Mouse (Mus musculus) 416B (cell line): Measurements from ENCODE around the gene Fras1.

Experiments
- DNase-seq: peaks from one replicate; pipeline ENCODE4 v3.0.0; 2011; ENCODE audit warnings: low read depth

Fras1 gene

DNA sequence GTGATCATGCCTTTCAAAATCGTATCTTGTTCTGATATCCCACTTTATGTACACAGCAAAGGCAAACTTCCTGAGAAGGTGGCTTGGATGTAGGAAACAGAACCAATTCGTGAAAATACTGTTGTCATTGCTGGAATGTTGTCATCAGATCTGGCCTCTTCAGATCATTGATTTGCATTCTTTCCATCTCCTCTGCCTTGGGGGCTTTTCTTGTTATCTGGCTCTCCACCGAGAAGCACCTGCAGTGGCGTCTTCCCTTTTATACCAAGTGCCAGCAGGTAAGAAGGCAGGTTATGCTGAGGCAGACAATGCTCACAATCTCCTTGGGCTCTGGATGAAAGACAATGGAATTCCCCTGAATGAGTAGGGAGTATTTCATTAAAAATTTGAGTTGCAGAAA, 108.3 kb downstream of the Fras1 start:
- DNase-seq = no peak

DNA sequence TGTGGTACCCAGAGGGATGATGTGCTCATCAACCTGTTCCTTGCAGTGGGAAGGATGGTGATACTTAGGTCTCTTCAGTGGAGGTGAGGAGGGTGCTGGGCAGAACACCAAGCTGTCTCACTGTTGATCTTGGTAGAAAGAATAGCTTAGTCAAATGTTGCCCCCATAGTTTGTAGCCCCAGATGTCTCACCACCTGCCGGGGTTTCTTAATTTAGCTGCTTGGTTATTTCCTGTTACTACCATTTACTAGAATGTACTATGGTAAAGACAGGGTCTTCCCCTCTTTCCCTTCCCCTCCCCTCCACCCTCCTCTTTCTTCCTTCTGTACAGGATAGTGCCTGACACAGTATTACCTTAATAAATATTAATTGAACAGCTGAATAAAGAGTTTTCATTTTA, 118.7 kb downstream of the Fras1 start:
- no peak for DNase-seq

- DNase-seq = no peak
Observed at GRCm38 (mm10) chr5:96494502-96495292, 120.9 kb downstream of the Fras1 start.

DNA sequence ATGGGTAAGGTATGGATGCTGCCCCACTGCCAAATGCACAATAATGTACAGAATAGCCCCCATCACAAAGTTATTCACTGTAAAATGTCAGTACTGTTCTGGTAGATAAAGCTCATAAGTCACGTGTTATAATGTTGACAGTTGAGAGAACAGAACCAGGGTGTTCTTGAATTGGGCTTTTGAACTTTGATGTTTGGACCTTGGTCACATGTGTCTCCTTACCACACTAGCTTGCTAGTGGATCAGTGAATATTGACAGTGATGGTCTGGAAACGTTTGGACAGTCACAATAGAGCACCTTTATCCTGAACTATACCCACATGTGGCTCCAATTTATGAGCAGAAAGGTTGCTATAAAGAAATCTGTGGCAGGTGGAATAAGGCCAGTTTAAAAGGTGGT, 124.3 kb downstream of the Fras1 start:
- DNase-seq = no peak

GRCm38 (mm10) chr5:96501783-96502182, 128.0 kb downstream of the Fras1 start:
- DNase-seq = no peak

DNA sequence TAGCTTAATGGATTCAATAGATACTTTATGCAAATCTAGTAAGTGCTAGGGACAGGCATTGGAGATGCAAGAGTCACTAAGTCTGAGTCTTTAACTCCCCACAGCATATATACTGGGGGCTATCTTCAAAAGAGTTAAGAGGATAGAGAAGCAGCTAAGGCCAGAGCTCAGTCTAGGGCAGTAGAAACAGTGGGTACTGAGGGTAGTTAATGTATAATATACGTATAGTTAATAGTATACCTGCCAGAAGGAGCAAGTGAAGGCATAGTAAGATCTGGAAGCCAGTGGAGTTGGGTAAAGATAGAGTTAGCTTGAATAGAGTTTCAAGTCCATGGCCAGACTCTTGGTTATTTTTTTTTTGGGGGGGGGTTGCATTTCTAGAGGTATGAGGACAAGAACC, 128.6 kb downstream of the Fras1 start:
- no peak for DNase-seq

GRCm38 (mm10) chr5:96511005-96511404, 137.2 kb downstream of the Fras1 start:
- no peak for DNase-seq

- DNase-seq = no peak
Observed at GRCm38 (mm10) chr5:96513327-96513726, 139.6 kb downstream of the Fras1 start.

DNA sequence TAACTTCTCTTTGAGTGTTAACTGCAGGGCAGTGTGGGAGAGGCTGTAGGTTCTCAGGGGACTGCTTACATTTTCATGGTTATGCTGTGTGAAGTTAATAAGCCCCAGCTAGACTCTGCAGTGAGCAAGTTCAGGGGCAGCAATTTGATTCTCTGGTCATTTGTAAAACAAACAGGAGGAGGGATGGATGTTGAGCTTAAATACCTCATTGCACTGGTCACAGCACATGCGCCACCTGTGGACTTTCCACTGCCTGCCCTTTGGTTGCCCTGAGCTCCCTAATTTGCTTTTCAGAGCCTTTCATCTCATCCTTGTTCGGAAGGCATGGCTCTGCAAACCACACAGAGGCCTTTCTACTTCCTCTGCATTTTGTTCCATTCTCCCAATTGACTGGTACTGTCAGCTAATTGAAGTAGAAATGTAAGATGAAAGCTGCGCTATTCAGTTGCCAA, 142.1 kb downstream of the Fras1 start:
- DNase-seq = no peak

GRCm38 (mm10) chr5:96516329-96516728, 142.6 kb downstream of the Fras1 start:
- DNase-seq = no peak

DNA sequence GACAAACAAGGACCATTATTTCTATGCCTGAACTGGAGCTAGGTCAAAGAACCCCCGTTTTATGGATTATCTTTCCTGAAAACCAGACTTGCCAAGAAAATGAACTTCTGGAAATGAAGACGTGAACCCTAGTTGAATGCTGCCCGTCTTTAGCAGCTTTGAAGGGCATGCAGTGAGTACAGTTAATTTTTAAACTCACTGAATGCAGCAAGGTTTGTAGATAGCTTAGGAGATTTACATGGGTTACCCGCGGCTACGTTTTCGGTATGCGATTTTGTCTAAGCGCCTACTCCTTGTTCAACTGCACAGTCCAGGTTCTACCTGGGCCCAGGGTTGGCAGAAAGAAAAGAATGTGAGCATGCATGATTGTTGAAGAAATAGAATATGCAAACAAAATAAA, 147.8 kb downstream of the Fras1 start:
- no peak for DNase-seq

DNA sequence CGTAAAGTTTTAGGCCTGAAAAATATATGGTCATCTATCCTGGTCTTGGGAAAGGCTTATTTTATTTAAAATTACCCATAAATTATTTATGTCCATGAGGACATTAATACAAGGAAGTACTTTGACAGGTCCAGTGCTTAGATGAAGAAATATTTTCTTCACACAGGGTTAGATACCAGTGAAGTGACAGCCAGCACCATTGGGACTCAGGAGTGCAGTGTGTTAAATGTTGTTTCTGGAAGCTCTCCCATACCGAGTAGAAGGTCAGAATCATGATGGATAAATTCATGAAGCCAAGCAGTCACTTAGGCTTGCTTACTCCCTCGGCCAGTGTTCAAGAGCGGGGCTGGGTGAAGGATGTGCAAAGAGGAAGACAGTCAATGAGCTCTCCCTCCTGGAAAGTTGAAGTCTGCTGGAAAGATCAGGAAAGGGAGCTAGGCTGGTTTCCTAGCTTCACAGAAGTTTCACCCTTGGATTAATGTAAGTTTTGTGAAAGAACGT, 149.2 kb downstream of the Fras1 start:
- DNase-seq = no peak

GRCm38 (mm10) chr5:96528296-96528695, 154.5 kb downstream of the Fras1 start:
- no peak for DNase-seq

DNA sequence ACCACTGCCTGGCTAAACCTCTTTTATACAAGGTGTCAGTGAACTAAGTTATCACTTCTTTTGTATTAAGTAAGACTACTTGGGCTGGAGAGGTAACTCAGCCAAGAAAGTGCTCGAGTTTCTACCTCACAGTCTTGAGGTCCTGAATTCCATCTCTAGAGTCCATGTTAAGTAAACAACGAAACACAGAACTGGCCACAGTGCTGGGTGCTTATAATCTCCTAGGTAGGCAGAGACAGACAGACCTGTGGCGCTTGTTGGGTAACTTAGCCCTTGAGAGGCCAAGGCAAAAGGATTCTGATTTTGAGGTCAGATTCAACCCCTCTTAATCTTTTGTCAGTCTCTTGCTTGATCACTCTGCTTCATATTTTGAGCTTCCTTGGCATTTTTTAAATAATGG, 156.8 kb downstream of the Fras1 start:
- no peak for DNase-seq

GRCm38 (mm10) chr5:96531962-96532361, 158.2 kb downstream of the Fras1 start:
- peak; percentile 3 for DNase-seq

DNA sequence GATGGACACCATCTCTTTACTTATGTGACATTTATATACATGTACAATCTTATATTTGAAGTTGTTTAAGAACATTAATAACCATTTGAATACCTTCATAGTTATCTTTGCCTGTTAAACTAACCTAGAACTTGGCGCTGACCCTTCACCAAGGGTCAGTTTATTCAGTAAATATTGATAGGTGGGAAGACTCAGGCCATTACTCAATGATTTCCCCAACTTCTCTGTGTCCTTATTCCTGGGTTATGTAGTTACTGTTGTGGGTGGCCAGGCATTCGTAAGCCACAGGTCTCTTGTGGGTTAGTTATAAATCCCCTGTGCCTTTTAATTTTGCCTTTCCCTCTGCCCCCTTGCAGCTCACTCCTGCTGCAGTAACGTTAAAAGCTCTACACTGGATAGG, 162.8 kb downstream of the Fras1 start:
- DNase-seq = no peak

DNA sequence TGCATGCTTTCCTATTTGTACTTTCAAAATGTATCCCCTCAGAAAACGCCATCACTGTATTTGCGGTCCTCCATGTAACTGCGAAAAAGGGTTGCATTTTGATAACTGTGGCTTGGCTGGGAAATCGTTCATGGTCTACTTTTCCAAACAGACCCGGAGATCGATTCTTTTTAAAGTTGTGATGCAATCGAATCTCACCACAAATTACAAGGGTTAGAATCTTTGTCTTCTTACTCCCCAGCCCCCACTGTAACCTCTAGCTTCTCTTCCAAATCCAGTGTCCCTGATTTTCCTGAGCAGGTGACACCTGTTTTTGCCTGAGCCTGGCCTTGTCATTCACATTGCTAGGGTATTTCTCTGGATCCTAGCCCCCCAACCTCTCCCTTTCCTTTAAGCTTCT, 163.2 kb downstream of the Fras1 start:
- DNase-seq = no peak

DNA sequence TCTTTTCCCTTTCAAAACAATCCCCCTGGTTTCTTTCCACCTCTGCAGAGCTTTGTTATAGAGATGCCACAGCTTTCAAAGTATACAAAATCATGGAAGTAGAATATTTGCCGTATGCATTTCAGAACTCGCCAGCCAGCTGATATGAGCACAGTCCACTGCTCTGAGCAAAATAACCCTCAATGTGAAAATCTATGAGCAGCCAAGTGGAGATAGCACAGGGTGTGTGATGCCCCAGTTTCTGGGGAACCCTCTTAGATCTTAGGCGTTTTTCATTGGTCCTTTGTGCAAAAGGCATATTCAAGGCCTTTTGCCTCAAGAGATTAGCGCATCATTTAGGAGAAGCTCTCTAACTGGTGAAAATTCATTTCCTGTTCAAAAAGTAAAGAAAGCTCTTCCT, 170.4 kb downstream of the Fras1 start:
- no peak for DNase-seq

- DNase-seq = no peak
Observed at GRCm38 (mm10) chr5:96545994-96546393, 172.2 kb downstream of the Fras1 start.

DNA sequence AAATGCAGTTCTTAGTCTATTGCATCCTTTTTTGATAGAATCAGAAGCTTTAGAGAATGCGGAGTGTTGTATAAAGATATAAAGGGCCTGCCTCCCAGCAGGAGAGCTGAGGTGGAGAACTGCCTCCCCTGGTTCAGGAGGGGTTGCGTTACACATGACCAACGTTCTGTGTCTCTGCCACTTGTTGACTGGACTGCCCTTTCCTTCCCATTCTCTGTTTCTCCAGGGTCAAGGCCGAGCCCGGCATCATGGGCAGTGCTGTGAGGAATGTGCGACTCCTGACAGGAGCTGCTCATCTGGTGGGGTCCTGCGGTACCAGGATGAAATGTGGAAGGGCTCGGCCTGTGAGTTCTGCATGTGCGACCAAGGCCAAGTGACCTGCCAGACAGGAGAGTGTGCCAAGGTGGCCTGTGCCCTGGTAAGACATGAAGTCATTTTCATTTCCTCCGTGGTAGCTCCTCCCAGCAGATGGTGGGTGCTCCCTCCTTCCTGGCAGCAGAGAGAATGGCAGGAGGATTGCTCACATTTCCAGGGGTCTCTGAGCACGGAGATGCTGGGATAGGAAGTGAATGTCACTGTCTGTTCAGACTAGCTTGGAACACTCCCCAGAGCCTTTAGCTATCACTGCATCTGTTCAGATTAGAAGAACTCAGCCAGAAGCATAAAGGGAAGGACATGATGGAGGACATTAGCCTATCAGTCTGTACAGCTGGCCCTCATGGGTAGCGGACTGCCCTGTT, 181.4 kb downstream of the Fras1 start:
- no peak for DNase-seq

GRCm38 (mm10) chr5:96558049-96558804, 184.5 kb downstream of the Fras1 start:
- no peak for DNase-seq

DNA sequence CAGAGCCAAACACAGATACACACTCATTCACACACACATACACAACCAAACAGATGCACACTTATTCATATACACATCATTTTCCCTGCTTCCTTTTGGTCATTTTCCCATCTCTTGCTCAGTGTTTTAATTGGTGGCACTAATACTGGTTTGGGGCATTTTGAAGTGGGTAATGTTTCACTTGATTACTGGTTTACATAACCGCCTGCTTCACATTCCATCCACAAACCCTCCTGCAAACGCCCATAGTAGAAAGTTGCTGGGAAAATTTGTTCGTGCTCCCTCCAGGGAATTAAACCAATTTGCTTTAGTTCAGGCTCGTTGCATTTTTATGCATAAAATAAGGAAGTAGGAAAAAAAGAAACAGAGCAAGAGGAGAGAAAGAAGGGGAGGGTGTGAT, 200.8 kb downstream of the Fras1 start:
- DNase-seq = no peak

DNA sequence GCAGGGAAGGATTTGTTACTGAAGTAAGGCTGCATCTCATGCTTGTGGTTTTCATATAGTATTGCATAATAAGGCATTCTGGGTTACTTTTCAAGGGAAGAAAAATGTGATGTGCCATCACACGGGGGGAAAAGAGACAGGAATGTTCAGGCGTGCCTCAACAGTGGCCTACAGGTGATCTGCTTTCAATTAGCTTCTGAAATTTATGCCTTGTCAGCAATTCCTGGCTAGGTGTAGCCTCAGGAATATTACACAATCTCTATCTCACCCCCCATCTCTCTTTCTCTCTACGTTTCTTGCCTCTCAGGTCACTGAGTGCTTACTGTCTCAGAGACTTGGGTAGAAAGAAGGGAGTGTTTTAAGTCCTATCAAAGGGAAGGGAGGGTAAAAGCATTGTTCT, 204.9 kb downstream of the Fras1 start:
- no peak for DNase-seq
